Mouse (Mus musculus) ES-E14 (cell line): ENCODE measurements around the gene Fcamr. TPM values are rescaled to one million over a fixed set of nuclear protein-coding genes. Genes with fewer than 3 reads are reported as not detected.
A peak's percentile ranks its signal among the peaks of the same experiment; 100 is the strongest.

Experiments
- DNase-seq: peaks from one replicate; pipeline ENCODE4 v3.0.0-alpha.2; 2013; ENCODE audit warnings: low read depth, low spot score
- H3K27ac ChIP-seq: 2 replicates; pipeline ENCODE4 v1.5.1; 2012; ENCODE audit warnings: low read depth, mild to moderate bottlenecking, low read length, moderate library complexity, mixed read lengths; ENCODE audit not compliant: poor library complexity, insufficient read depth, severe bottlenecking
- H3K36me3 ChIP-seq: 2 replicates; pipeline ENCODE4 v1.6.1; 2012; ENCODE audit warnings: mild to moderate bottlenecking, low read length, moderate library complexity, mixed read lengths; ENCODE audit not compliant: control insufficient read depth, poor library complexity, insufficient read depth, severe bottlenecking
- H3K4me1 ChIP-seq, 2 experiments: fragments of 150-350 bp in 1 of 2; sonication (generic) in 1 of 2; 2 replicates each; pipeline ENCODE4 v1.6.1; 2012; ENCODE audit warnings: low read length in 2 of 2, mild to moderate bottlenecking in 1 of 2, mixed read lengths in 1 of 2; ENCODE audit not compliant: control insufficient read depth in 2 of 2, insufficient read depth in 2 of 2, poor library complexity in 1 of 2
- H3K4me3 ChIP-seq, 2 experiments: fragments of 150-350 bp in 1 of 2; sonication (generic) in 1 of 2; 2 replicates each; pipeline ENCODE4 v1.5.1; 2012; ENCODE audit warnings: low read length in 2 of 2, low read depth in 1 of 2, mild to moderate bottlenecking in 1 of 2, mixed read lengths in 1 of 2; ENCODE audit not compliant: insufficient read depth in 1 of 2, poor library complexity in 1 of 2, severe bottlenecking in 1 of 2
- H3K9ac ChIP-seq: 2 replicates; pipeline ENCODE4 v1.6.1; 2012; ENCODE audit warnings: low read depth, mild to moderate bottlenecking, low read length, mixed read lengths; ENCODE audit not compliant: poor library complexity, insufficient read depth, severe bottlenecking
- H3K9me3 ChIP-seq: fragments of 150-350 bp; sonication (generic); 2 replicates; pipeline ENCODE4 v1.6.1; 2012; ENCODE audit warnings: low read depth, mild to moderate bottlenecking, low read length; ENCODE audit not compliant: control insufficient read depth, insufficient read depth
- CHD2 ChIP-seq: IDR thresholded peaks from 2 replicates; pipeline ENCODE4 v1.6.1; 2014; ENCODE audit warnings: mild to moderate bottlenecking, low read depth, low read length, inconsistent platforms
- HCFC1 ChIP-seq: IDR thresholded peaks from 2 replicates; pipeline ENCODE4 v1.6.1; 2012; ENCODE audit warnings: low read length, inconsistent platforms, borderline replicate concordance; ENCODE audit not compliant: insufficient read depth
- MAFK ChIP-seq: IDR thresholded peaks from 2 replicates; pipeline ENCODE4 v1.6.1; 2014; ENCODE audit warnings: mild to moderate bottlenecking, low read depth, low read length, inconsistent platforms; ENCODE audit not compliant: insufficient read depth
- ZC3H11A ChIP-seq: IDR thresholded peaks from 2 replicates; pipeline ENCODE4 v1.6.1; 2012; ENCODE audit warnings: low read depth, mild to moderate bottlenecking, inconsistent platforms, low read length, borderline replicate concordance
- ZNF384 ChIP-seq: IDR thresholded peaks from 2 replicates; pipeline ENCODE4 v1.6.1; 2012; ENCODE audit warnings: low read depth, low read length, inconsistent platforms
- in situ Hi-C, 2 experiments: fragments of 600-800 bp; cut with MboI; formaldehyde crosslinking; loops; one replicate each; pipeline ENCODE4 v1.15.1; 2025; ENCODE audit warnings: low sequenced_read_pairs in 2 of 2, inconsistent platforms in 1 of 2; ENCODE audit not compliant: unreplicated experiment in 2 of 2
- total RNA-seq: library from RNA; depleted of rRNA; stranded (reverse); fragments of 300-350 nt; gene quantifications from 2 replicates; pipeline ENCODE4 v1.2.3, GENCODE M21; 2012

Fcamr gene
- total RNA-seq, 1 experiment, result 0.09 TPM

- DNase-seq, result no peak
- H3K27ac ChIP-seq, result no peak overlapping the region
- no peak for TF ChIP-seq ZNF384
- no peak for TF ChIP-seq CHD2
- no peak for TF ChIP-seq ZC3H11A
- no peak for TF ChIP-seq HCFC1
- TF ChIP-seq MAFK, result no peak
- H3K4me1 ChIP-seq, result no peaks in the 10 kb centered on the region
- H3K9ac ChIP-seq, result no peak overlapping the region
- no peaks in the 10 kb centered on the region for H3K36me3 ChIP-seq
- no peak overlapping the region for H3K4me3 ChIP-seq
- in situ Hi-C loops, result no loop called here
- no peaks in the 10 kb centered on the region for H3K9me3 ChIP-seq
Measured at GRCm38 (mm10) chr1:130789512-130790451, 10.9 kb upstream of the Fcamr start.

GRCm38 (mm10) chr1:130795331-130795730, 5.4 kb upstream of the Fcamr start:
- in situ Hi-C loops, result no loop called here
- Histone ChIP-seq H3K36me3 (no peaks in the 10 kb centered on the region), H3K9ac (no peak overlapping the region), H3K4me3 (no peak overlapping the region), H3K4me1 (no peaks in the 10 kb centered on the region), H3K27ac (no peak overlapping the region), H3K9me3 (no peaks in the 10 kb centered on the region)
- no peak for TF ChIP-seq HCFC1
- TF ChIP-seq MAFK, result no peak
- no peak for TF ChIP-seq CHD2
- no peak for TF ChIP-seq ZNF384
- TF ChIP-seq ZC3H11A, result no peak
- no peak for DNase-seq

DNA sequence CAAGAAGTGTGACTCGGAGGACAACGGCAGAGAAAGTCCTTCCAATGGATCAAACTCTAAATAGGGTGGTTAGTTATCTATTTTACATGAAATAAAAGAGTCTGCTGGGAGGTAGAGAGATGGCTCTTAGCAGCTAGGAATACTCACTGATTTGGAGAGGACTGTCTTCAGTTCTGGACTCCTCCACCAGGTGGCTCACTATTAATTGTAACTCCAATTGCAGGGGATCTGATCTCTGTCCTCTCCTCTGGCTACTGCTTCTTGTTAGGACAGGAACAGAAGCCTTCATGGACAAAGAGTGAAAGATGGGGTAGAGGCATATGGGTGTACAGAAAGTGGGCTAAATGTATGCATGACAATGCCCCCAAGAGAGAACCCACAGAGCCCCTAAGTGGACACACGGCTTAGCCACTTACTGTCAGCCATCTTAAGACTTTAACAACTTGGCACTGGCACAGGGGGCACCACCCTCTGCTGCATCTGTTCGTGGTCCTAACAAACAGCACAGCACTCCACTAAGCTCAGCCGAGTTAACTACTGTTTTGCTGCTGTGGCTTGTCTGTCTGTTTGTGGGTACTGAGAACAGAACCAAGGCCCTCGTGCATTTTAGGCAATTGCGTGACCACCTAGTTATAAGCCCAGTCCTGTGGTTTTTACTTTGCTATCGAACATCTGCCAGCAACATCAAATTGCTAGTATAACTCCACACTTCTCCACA, 3.6 kb upstream of the Fcamr start:
- Histone ChIP-seq H3K4me1 (no peaks in the 10 kb centered on the region), H3K36me3 (no peaks in the 10 kb centered on the region), H3K27ac (no peak overlapping the region), H3K9ac (no peak overlapping the region), H3K9me3 (no peaks in the 10 kb centered on the region), H3K4me3 (no peak overlapping the region)
- in situ Hi-C loops, result no loop called here
- no peak for TF ChIP-seq HCFC1
- TF ChIP-seq ZNF384, result no peak
- TF ChIP-seq MAFK, result no peak
- no peak for TF ChIP-seq CHD2
- TF ChIP-seq ZC3H11A, result peak; percentile 27; the same call in 1 of the 2 replicates
- peak; percentile 37 for DNase-seq

DNA sequence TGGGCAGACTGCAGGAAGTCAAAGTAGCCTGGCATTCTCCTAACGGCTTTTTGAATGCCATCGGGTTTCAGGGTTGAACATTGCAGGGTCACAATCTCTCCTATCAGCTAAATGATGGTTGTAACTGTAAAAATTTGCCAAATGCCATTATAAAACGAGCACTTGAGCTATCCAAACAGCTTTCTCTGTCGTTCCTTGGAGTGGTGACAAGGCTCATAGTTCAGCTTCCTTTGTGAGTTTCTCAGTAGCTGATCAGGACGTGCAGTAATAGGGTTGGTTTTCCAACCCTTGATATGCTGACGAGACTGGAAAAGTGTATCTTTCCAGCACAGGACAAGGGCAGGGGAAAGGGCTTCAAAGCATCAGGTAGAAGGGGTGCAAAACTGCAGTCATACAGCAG, 2.7 kb upstream of the Fcamr start:
- Histone ChIP-seq H3K9me3 (no peaks in the 10 kb centered on the region), H3K27ac (no peak overlapping the region), H3K36me3 (no peaks in the 10 kb centered on the region), H3K4me1 (no peaks in the 10 kb centered on the region), H3K9ac (no peak overlapping the region), H3K4me3 (no peak overlapping the region)
- no peak for DNase-seq
- TF ChIP-seq MAFK (no peak), ZC3H11A (no peak), HCFC1 (no peak), ZNF384 (no peak), CHD2 (no peak)
- in situ Hi-C loops, result no loop called here
